Mouse (Mus musculus) MEL (cell line): ENCODE results near the gene Zfp819. TPM values are rescaled to one million over a fixed set of nuclear protein-coding genes. Genes with fewer than 3 reads are reported as not detected.

Experiments
- DNase-seq: peaks from one replicate; pipeline ENCODE4 v3.0.0; 2011; ENCODE audit warnings: low read depth, low spot score
- H3K27ac ChIP-seq: 2 replicates; pipeline ENCODE4 v1.5.1; 2012; ENCODE audit warnings: low read depth, mild to moderate bottlenecking, control low read depth, low read length, moderate library complexity; ENCODE audit not compliant: control insufficient read depth
- H3K27me3 ChIP-seq, 2 experiments: fragments of 150-350 bp in 1 of 2; sonication (generic) in 1 of 2; 2 replicates each; pipeline ENCODE4 v1.6.1; 2012; ENCODE audit warnings: low read length in 2 of 2, mild to moderate bottlenecking in 2 of 2, improper control_type of control experiment in 1 of 2, moderate library complexity in 1 of 2; ENCODE audit not compliant: insufficient read depth in 2 of 2, control insufficient read depth in 1 of 2
- H3K36me3 ChIP-seq, 2 experiments: 2 replicates each; pipeline ENCODE4 v1.6.1; 2012 to 2014; ENCODE audit warnings: low read length in 2 of 2, improper control_type of control experiment in 1 of 2, inconsistent platforms in 1 of 2, mild to moderate bottlenecking in 1 of 2; ENCODE audit not compliant: insufficient read depth in 2 of 2, control insufficient read depth in 1 of 2
- H3K4me1 ChIP-seq, 2 experiments: fragments of 150-350 bp in 1 of 2; sonication (generic) in 1 of 2; 2 replicates each; pipeline ENCODE4 v1.6.1; 2012; ENCODE audit warnings: low read length in 2 of 2, improper control_type of control experiment in 1 of 2, mild to moderate bottlenecking in 1 of 2; ENCODE audit not compliant: insufficient read depth in 2 of 2, control insufficient read depth in 1 of 2
- H3K4me3 ChIP-seq, 2 experiments: fragments of 150-350 bp in 1 of 2; sonication (generic) in 1 of 2; 2 replicates each; pipeline ENCODE4 v1.5.1; 2012; ENCODE audit warnings: low read depth in 2 of 2, low read length in 2 of 2, mild to moderate bottlenecking in 2 of 2, moderate library complexity in 2 of 2, control low read depth in 1 of 2, improper control_type of control experiment in 1 of 2; ENCODE audit not compliant: control insufficient read depth in 1 of 2, insufficient read depth in 1 of 2
- H3K79me2 ChIP-seq: 2 replicates; pipeline ENCODE4 v1.6.1; 2012; ENCODE audit warnings: mild to moderate bottlenecking, low read length, moderate library complexity; ENCODE audit not compliant: control insufficient read depth, poor library complexity, insufficient read depth
- H3K9ac ChIP-seq: 2 replicates; pipeline ENCODE4 v1.6.1; 2012; ENCODE audit warnings: low read depth, mild to moderate bottlenecking, control low read depth, low read length, moderate library complexity; ENCODE audit not compliant: control insufficient read depth, poor library complexity, severe bottlenecking
- H3K9me3 ChIP-seq: fragments of 150-350 bp; sonication (generic); replicated peaks from 2 replicates; pipeline ENCODE4 v1.6.1; 2012; ENCODE audit warnings: mild to moderate bottlenecking, low read length, improper control_type of control experiment, moderate library complexity; ENCODE audit not compliant: insufficient read depth
- BHLHE40 ChIP-seq: IDR thresholded peaks from 2 replicates; pipeline ENCODE4 v1.6.1; 2012; ENCODE audit warnings: low read depth, mild to moderate bottlenecking, inconsistent platforms, low read length, improper control_type of control experiment, borderline replicate concordance
- CHD1 ChIP-seq: IDR thresholded peaks from 2 replicates; pipeline ENCODE4 v1.6.1; 2012; ENCODE audit warnings: low read depth, mild to moderate bottlenecking, inconsistent platforms, low read length, improper control_type of control experiment
- CHD2 ChIP-seq: IDR thresholded peaks from 2 replicates; pipeline ENCODE4 v1.6.1; 2011; ENCODE audit warnings: low read length, improper control_type of control experiment
- ETS1 ChIP-seq: IDR thresholded peaks from 2 replicates; pipeline ENCODE4 v1.6.1; 2012; ENCODE audit warnings: low read depth, mild to moderate bottlenecking, inconsistent platforms, low read length, improper control_type of control experiment, moderate library complexity
- GABPA ChIP-seq: IDR thresholded peaks from 2 replicates; pipeline ENCODE4 v1.6.1; 2012; ENCODE audit warnings: low read depth, mild to moderate bottlenecking, inconsistent platforms, low read length, improper control_type of control experiment, moderate library complexity
- JUND ChIP-seq: IDR thresholded peaks from 2 replicates; pipeline ENCODE4 v1.6.1; 2011; ENCODE audit warnings: low read depth, mild to moderate bottlenecking, improper control_type of control experiment, low read length
- MAZ ChIP-seq: IDR thresholded peaks from 2 replicates; pipeline ENCODE4 v1.6.1; 2012; ENCODE audit warnings: low read depth, mild to moderate bottlenecking, inconsistent platforms, low read length, improper control_type of control experiment
- MEF2A ChIP-seq: IDR thresholded peaks from 2 replicates; pipeline ENCODE4 v1.6.1; 2014; ENCODE audit warnings: low read depth, mild to moderate bottlenecking, inconsistent platforms, low read length, improper control_type of control experiment; ENCODE audit not compliant: poor library complexity, insufficient replicate concordance, severe bottlenecking; ENCODE audit errors: extremely low read depth
- MXI1 ChIP-seq: IDR thresholded peaks from 2 replicates; pipeline ENCODE4 v1.6.1; 2011; ENCODE audit warnings: mild to moderate bottlenecking, low read depth, low read length, improper control_type of control experiment
- MYB ChIP-seq: IDR thresholded peaks from 2 replicates; pipeline ENCODE4 v1.6.1; 2011; ENCODE audit warnings: mild to moderate bottlenecking, low read depth, low read length, improper control_type of control experiment
- SIN3A ChIP-seq: IDR thresholded peaks from 2 replicates; pipeline ENCODE4 v1.6.1; 2012; ENCODE audit warnings: low read length, improper control_type of control experiment, inconsistent platforms
- UBTF ChIP-seq: IDR thresholded peaks from 2 replicates; pipeline ENCODE4 v1.6.1; 2012; ENCODE audit warnings: low read depth, mild to moderate bottlenecking, inconsistent platforms, low read length, improper control_type of control experiment, moderate library complexity, borderline replicate concordance; ENCODE audit not compliant: insufficient read depth
- USF1 ChIP-seq: IDR thresholded peaks from 2 replicates; pipeline ENCODE4 v1.6.1; 2014; ENCODE audit warnings: low read depth, mild to moderate bottlenecking, inconsistent platforms, low read length, improper control_type of control experiment, moderate library complexity
- ZC3H11A ChIP-seq: IDR thresholded peaks from 2 replicates; pipeline ENCODE4 v1.6.1; 2012; ENCODE audit warnings: low read depth, mild to moderate bottlenecking, inconsistent platforms, low read length, improper control_type of control experiment
- ZNF384 ChIP-seq: IDR thresholded peaks from 2 replicates; pipeline ENCODE4 v1.6.1; 2012; ENCODE audit warnings: low read depth, mild to moderate bottlenecking, inconsistent platforms, low read length, improper control_type of control experiment
- polyA plus RNA-seq, 2 experiments: library from polyadenylated mRNA; stranded (reverse) in 1 of 2; unstranded in 1 of 2; fragments of >175 nt in 1 of 2; fragments of >200 nt in 1 of 2; gene quantifications; 2 replicates each; pipeline versions ENCODE4 v1.2.1 to v1.2.4; 2012; ENCODE audit warnings: low replicate concordance in 2 of 2, low read depth in 1 of 2; ENCODE audit not compliant: insufficient read length in 2 of 2, insufficient read depth in 1 of 2, missing spikeins in 1 of 2
- total RNA-seq: library from RNA; depleted of rRNA; stranded (reverse); fragments of 300-350 nt; gene quantifications from 2 replicates; pipeline ENCODE4 v1.2.3, GENCODE M21; 2012

Gene Zfp819
- total and polyA plus RNA-seq, 3 experiments: 0.06 TPM; not detected in 2

GRCm38 (mm10) chr7:43562651-43563070 is 44.3 kb upstream of the Zfp819 start:
- Histone ChIP-seq H3K9me3 (no peaks in the 10 kb centered on the region), H3K27me3 (no peaks in the 10 kb centered on the region), H3K27ac (no peak overlapping the region), H3K9ac (no peak overlapping the region), H3K36me3 (no peaks in the 10 kb centered on the region), H3K4me1 (no peaks in the 10 kb centered on the region), H3K79me2 (no peaks in the 10 kb centered on the region), H3K4me3 (no peak overlapping the region)
- no peak for DNase-seq
- TF ChIP-seq MEF2A: no peak
- no peak for TF ChIP-seq GABPA
- no peak for TF ChIP-seq MXI1
- no peak for TF ChIP-seq ZC3H11A
- TF ChIP-seq ETS1: no peak
- no peak for TF ChIP-seq BHLHE40
- TF ChIP-seq ZNF384: no peak
- no peak for TF ChIP-seq CHD2
- no peak for TF ChIP-seq USF1
- no peak for TF ChIP-seq MAZ

GRCm38 (mm10) chr7:43563300-43563699 is 43.7 kb upstream of the Zfp819 start:
- no peaks in the 10 kb centered on the region for H3K36me3 ChIP-seq
- no peaks in the 10 kb centered on the region for H3K79me2 ChIP-seq
- H3K4me1 ChIP-seq: no peaks in the 10 kb centered on the region
- H3K27me3 ChIP-seq: no peaks in the 10 kb centered on the region; a peak in 1 of 4 replicates
- no peaks in the 10 kb centered on the region for H3K9me3 ChIP-seq
- TF ChIP-seq MYB (no peak), CHD1 (no peak), JUND (no peak)
- no peak overlapping the region for H3K4me3 ChIP-seq
- no peak for DNase-seq
- no peak overlapping the region for H3K9ac ChIP-seq
- H3K27ac ChIP-seq: no peak overlapping the region

GRCm38 (mm10) chr7:43571216-43571615 is 35.8 kb upstream of the Zfp819 start:
- no peaks in the 10 kb centered on the region for H3K36me3 ChIP-seq
- no peak for DNase-seq
- H3K4me1 ChIP-seq: no peaks in the 10 kb centered on the region
- no peak overlapping the region for H3K4me3 ChIP-seq
- TF ChIP-seq USF1 (no peak), SIN3A (no peak), UBTF (no peak), MAZ (no peak), JUND (no peak)
- H3K27me3 ChIP-seq: no peaks in the 10 kb centered on the region; a peak in 2 of 4 replicates
- no peaks in the 10 kb centered on the region for H3K9me3 ChIP-seq
- no peak overlapping the region for H3K27ac ChIP-seq
- H3K79me2 ChIP-seq: no peaks in the 10 kb centered on the region
- H3K9ac ChIP-seq: no peak overlapping the region
